Mouse (Mus musculus) left cerebral cortex, adult 11 months (tissue): ENCODE measurements around the gene Nudc.

Experiments
- DNase-seq: peaks from one replicate; pipeline ENCODE4 v3.0.0; 2022; ENCODE audit warnings: low spot score

Nudc gene

GRCm38 (mm10) chr4:133489489-133490245 lies 56.1 kb downstream of the Nudc start:
- no peak for DNase-seq

- no peak for DNase-seq
Measured at GRCm38 (mm10) chr4:133488619-133489392, 57.0 kb downstream of the Nudc start.

- no peak for DNase-seq
Measured at GRCm38 (mm10) chr4:133486673-133487357, 59.0 kb downstream of the Nudc start.

DNA sequence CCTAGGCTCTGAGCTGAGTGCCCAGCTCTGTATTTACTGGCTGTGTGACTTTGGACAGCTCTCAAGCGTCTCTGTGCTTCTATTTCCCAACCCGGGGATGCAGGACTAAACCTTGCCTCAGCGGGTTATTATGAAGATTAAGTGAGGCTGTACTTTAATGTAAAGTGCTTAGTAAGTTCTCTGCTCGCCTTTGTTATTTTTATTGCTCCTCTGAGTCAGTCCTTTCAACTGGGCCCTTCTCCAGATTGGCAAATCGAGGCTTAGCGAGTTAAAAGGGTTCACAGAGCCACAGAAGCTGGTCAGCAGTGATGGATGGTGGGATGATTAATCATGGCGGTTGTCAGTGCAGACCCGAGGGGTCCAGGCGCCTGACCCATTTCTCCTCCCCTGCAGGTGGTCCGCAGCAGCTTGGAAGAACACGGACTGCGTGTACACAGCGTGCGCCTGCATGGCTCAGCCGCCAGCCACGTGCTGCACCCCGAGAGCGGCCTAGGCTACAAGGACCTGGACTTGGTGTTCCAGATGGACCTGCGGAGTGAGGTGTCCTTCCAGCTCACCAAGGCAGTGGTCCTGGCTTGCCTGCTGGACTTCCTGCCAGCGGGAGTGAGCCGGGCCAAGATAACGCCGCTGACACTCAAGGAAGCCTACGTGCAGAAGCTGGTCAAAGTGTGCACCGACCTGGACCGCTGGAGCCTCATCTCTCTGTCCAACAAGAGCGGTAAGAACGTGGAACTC lies 59.9 kb downstream of the Nudc start:
- DNase-seq, result no peak

DNA sequence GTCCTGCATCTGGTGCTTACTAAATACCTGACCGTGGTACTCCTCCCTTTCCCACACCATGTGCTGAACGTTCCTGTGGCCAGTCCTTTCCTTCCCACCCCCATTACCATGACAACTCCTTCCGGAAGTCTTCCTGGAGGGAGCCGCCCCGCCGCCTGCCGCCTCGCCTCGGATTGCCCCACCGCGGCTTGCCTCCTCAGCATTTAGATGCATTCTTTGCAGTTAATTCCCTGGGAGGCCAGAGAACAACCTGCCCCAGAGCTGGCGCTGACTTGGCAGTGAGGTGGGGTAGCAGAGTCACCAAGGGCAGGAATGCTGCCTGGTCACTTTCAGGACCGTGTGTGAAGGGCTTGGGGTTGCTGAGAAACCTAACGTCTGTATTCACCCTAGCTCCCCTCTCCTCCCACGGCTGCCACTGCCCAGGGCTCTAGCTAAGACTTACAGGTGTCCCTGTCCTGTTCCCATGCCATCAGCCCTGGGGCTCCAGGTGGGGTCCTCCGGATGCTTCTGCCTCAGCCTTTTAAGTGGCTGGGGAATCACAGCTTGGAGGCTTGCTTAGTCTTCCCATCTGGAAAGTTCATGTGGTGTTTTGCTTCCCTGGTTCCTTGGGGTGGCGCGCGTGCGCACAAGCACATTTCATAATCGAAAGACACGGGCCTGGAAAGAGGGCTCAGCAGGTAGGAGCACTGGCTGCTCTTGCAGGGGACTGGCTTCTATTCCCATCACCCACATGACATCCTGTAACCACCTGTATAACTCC lies 61.4 kb downstream of the Nudc start:
- no peak for DNase-seq
